Mouse (Mus musculus) Patski (cell line): ENCODE data around the gene Snx17. TPM values are rescaled to one million over a fixed set of nuclear protein-coding genes. Genes with fewer than 3 reads are reported as not detected.

ENCODE experiments used
- ATAC-seq: fragments of 100-300 bp; one replicate; pipeline ENCODE4 v1.8.0; 2021
- CTCF ChIA-PET: fragments of 350-600 bp; sonication (Branson Sonifier 250); formaldehyde crosslinking; loops from one replicate; lab custom pipeline; 2022; ENCODE audit warnings: inconsistent platforms; lab: Charles Lee
- POLR2A ChIA-PET: fragments of 350-600 bp; sonication (Branson Sonifier 250); formaldehyde crosslinking; loops from one replicate; lab custom pipeline; 2022; ENCODE audit warnings: antibody characterized with exemption, inconsistent platforms; lab: Charles Lee
- DNase-seq: peaks from one replicate; pipeline ENCODE4 v3.0.0-alpha.2; 2011; ENCODE audit warnings: low read depth, low spot score
- H3K27me3 ChIP-seq: fragments of 371-371 bp; one replicate; pipeline ENCODE4 v1.5.1; 2021
- CTCF ChIP-seq: fragments of 100-300 bp; IDR thresholded peaks from one replicate; pipeline ENCODE4 v1.5.1; 2021
- in situ Hi-C: fragments of 300-500 bp; cut with MboI; formaldehyde crosslinking; loops from 3 replicates; pipeline ENCODE4 v1.11.1; 2018; ENCODE audit warnings: low pct_unique_long_range_greater_than_20kb, mixed read lengths
- polyA plus RNA-seq: library from polyadenylated mRNA; unstranded; gene quantifications from one replicate; pipeline ENCODE4 v1.2.3, GENCODE M21; 2021

The Snx17 gene
- polyA plus RNA-seq, 1 experiment from 2014 or later, result 163 TPM

DNA sequence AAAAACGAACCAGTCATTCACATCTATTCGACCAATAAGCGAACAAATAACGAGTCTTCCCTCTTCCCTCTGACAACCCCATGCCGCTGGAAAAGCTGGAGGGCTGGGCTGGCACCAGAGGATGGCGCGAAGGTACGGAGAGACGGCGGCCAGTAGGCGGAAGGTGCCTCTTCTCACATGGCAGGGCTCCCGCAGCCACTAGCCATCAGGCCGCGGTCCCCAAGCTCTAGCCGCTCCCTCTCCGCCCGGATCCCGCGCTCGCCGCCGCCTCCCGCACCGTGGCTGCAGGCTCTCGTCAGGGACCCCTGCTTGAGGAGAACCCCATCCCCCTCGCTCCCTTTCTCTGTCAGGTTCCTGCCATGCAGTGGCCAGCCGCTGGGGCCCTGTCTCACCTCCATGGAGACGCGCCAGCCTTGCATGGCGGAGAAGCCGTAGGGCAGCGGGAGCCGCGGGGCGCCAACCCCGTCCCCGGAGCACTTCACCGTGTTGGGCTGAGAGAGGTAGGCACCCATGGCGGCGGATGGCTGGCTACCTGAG is 27.0 kb downstream of the Snx17 start:
- no peaks in the 10 kb centered on the region for H3K27me3 ChIP-seq
- no peak for DNase-seq
- peak; percentile 65 for TF ChIP-seq CTCF
- in situ Hi-C loops, result loop anchor here (10.0 kb wide), 1 partner anchor 105 kb away; no protein-coding TSS in a partner anchor
- ChIA-PET POLR2A (no interaction called here), CTCF (interaction anchor here (1.1 kb wide), 1 partner anchor 22 kb away, joined by 3 read pairs; no protein-coding TSS in a partner anchor)
- ATAC-seq, result peak; percentile 74

DNA sequence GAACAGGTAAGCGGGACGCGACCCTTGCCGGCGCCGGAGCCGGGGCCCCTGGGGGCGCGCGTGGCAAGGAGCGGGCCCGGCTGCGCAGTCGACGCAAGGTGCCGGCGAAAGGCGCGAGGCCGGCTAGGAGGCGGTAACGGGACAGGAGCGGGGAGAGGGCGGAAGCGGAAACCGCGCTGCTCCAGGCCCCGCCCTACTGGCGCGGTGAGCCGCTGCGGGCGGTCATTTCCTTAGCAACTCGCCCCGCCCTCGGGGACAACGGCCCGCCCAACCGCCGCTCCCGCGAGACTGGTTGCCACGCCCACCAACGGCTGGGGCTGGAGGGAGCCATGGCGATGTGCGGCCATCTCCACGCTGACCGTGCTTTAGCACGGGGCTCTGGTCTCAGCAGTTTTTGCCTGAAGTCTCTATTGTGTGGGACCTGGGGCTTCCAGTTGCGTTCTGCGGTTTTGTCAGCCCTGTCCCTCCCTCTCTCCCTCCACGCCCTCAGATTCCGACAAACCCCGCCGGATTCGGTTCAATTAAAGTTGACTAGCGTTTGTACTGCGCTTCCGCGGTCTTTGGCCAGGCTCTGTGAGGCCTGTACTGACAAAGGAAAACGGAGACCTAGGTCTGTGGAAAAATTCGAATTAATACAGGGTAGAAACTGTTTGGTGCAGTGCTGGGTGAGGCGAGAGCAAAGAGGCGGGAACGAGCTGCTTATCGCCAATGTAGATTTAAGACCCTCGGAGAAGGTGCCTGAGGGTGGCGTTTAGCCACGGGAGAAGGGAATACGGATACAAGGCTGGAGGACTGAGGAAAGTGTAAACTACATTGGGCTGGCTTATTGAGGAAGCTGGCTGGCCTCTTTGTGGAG is 27.6 kb downstream of the Snx17 start, which contains the start of gene Ppm1g:
Gene Ppm1g (minus strand): TSS at position 240 of the 856 bp plus-strand sequence.
- ATAC-seq (peak; percentile 96), DNase-seq (peak; percentile 75)
- in situ Hi-C loops, result no loop called here
- H3K27me3 ChIP-seq, result no peaks in the 10 kb centered on the region
- TF ChIP-seq CTCF, result no peak
- ChIA-PET POLR2A (interaction anchor here (0.7 to 1.6 kb wide), 4 partner anchors 18 to 29 kb away, joined by 3 to 6 read pairs (median 6); partner anchors contain the start of genes Eif2b4, Gm9970, Nrbp1 and Snx17), CTCF (interaction anchor here (0.6 to 1.2 kb wide), 4 partner anchors 18 to 108 kb away, joined by 3 to 4 read pairs (median 3); no protein-coding TSS in a partner anchor)

DNA sequence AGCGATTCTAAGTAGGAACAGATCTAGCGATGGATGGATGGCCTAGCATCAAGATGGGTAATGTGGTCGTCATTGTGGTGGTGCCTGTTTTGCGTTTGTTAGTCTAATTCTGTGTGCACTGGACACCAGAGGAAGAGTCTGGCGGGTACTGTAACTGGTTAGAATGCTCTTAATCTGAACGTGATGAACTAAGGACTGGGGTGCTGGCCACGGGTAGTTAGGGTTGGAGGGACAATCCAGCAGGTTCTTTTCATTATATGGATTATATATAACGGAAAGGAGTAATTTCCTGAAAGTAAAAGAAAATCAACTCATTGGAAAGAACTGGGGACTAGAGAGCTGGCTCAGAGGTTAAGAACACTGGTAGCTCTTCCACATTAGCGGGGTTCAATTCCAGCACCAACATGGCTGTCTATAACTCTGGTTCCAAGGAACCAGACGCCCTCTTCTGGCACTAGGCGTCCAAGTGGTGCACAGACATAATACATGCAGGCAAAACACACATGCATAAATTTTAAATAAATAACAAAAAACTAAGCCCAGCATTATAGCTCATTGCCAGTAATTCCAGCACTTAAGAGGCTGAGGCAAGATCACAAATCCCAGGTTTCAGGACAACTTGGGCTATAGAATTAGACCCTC is 28.4 kb downstream of the Snx17 start:
- CTCF ChIA-PET, result interaction anchor here (0.6 to 1.3 kb wide), 5 partner anchors 17 to 107 kb away, joined by 3 to 4 read pairs (median 3); no protein-coding TSS in a partner anchor
- POLR2A ChIA-PET, result interaction anchor here (0.7 to 1.6 kb wide), 4 partner anchors 17 to 29 kb away, joined by 3 to 6 read pairs (median 6); partner anchors contain the start of genes Eif2b4, Gm9970, Nrbp1 and Snx17
- in situ Hi-C loops, result no loop called here
- H3K27me3 ChIP-seq, result no peaks in the 10 kb centered on the region
- peak; percentile 73 for TF ChIP-seq CTCF
- no peak for DNase-seq
- no peak for ATAC-seq

DNA sequence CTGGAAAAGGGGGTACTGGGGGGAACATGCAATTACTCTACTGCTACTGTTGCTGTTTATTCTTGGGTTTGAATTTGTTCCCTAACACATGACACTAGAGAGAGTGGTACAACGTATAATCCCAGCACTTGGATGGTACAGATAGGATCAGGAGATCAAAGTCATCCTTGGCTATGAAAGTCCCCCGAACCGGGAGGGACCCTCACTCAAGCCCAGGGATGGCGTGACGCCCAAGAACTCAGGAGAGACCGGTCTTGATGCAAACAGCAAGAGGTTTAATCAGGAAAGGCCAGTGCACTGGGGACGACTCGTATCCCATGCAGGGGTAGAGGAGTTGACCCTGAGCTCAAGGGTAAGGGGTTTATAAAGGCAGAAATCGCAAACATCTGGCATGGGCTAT is 29.7 kb downstream of the Snx17 start:
- POLR2A ChIA-PET, result no interaction called here
- in situ Hi-C loops, result no loop called here
- ATAC-seq, result no peak

DNA sequence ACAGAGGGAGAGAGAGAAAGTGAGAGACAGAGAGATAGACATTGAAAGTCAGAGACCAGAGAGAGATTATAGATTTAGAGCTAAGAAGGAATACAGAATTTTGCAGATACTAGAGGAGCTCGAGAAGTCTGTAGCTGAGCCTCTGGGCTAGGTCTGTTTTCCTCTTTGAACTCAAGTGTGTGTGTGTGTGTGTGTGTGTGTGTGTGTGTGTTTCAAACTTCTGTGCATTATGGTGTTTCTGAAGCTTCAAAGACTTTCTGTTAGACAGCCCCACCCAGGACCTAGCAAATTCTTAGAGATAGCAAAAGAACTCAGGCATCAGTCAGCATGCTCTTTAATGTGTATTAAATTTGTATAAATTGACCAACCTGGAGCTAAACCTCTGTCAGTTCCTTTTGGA is 33.6 kb downstream of the Snx17 start:
- ATAC-seq (no peak), DNase-seq (no peak)
- no peaks in the 10 kb centered on the region for H3K27me3 ChIP-seq
- in situ Hi-C loops, result no loop called here
- POLR2A ChIA-PET, result no interaction called here
- CTCF ChIA-PET, result interaction anchor here (0.6 kb wide), 1 partner anchor 1230 kb away, joined by 3 read pairs; no protein-coding TSS in a partner anchor
- no peak for TF ChIP-seq CTCF

More for the DNA sequence above, 29.7 kb downstream of the Snx17 start:
- CTCF ChIA-PET, result interaction anchor here (1.3 to 1.6 kb wide), 2 partner anchors 16 to 65 kb away, joined by 3 to 4 read pairs; no protein-coding TSS in a partner anchor
- H3K27me3 ChIP-seq, result no peaks in the 10 kb centered on the region
- TF ChIP-seq CTCF, result no peak
- DNase-seq, result no peak

DNA sequence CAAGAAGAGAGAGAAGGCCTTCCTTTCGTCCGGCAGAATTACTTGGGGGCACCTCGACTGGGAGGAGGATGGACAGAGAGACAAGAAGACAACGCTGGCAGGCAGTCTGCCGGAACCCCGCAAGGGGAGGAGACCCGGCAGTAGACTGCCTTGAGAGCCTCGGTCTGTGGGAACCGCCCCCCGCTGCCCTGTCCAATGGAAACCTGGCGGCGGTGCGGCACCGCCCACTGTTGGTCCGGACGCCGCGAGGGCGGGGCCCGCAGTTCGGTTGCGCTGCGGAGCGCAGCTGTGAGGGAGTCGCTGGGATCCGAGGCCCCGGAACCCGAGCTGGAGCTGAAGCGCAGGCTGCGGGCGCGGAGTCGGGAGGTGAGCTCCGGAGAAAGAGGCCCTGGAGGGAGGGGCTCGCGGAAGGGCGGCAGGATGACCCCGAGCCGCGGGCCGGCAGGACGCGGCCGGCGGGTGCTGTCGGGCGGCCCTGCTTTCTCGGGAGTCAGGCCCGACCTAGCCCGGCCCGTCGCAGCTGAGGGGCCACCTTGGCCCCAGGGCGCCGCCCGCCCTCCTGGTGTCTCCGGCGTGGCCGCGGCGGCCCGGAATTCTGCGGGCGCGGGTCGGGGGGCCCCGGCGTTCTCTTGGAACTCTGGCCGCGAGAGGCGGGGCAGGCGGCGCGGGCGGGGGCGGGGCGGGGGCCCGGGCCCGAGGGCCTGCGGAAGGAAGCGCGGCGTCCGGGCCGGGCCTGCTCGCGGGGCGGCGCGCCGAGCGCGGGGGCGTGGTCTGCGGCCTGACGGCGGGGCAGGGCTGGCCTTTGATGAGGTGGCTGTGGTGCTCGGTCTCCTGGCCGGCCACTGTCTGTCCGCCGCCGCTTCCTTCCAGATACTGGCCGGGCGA is 47.9 kb downstream of the Snx17 start, which contains the start of the genes Nrbp1 and Gm9970:
Gene Nrbp1 (plus strand): TSS at position 228 of the 885 bp plus-strand sequence.
Gene Gm9970 (minus strand): TSS at position 596 of the 885 bp plus-strand sequence.
- DNase-seq (peak; percentile 75), ATAC-seq (peak; percentile 98)
- no peak for TF ChIP-seq CTCF
- H3K27me3 ChIP-seq, result no peaks in the 10 kb centered on the region
- in situ Hi-C loops, result no loop called here
- ChIA-PET POLR2A (interaction anchor here (0.9 to 1.8 kb wide), 4 partner anchors 11 to 40 kb away, joined by 4 to 6 read pairs (median 5); partner anchors contain the start of genes Ppm1g and Zfp513), CTCF (no interaction called here)

DNA sequence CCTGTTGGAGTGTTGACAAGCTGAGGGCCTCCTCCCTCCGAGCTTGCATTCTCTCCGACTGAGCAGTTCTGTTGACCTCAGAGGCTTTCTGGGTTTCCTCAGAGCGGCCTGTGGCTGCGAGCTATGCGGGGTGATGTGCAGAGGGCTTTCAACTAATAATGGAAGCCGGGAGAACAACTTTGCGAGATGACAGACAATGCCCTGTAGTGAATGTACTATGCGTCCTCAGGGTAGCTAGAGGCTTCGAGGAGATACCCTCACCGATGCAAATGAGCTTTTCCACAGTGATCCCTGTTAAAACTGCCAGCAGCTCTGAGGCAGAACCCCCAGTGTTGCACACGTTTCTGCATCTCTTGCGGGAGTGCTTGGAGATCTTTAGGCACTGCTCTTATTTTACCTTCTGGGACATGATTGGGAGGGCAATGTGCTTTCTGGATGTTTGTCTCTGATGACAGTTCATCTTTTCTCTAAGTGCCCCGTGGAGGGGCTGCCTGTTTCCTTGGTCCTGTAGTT is 48.6 kb downstream of the Snx17 start:
- ATAC-seq (no peak), DNase-seq (no peak)
- in situ Hi-C loops, result no loop called here
- H3K27me3 ChIP-seq, result no peaks in the 10 kb centered on the region
- ChIA-PET POLR2A (interaction anchor here (0.9 to 1.8 kb wide), 4 partner anchors 12 to 41 kb away, joined by 4 to 6 read pairs (median 5); partner anchors contain the start of genes Ppm1g and Zfp513), CTCF (interaction anchor here (0.9 to 1.3 kb wide), 3 partner anchors 16 to 87 kb away, joined by 3 to 4 read pairs (median 3); no protein-coding TSS in a partner anchor)
- TF ChIP-seq CTCF, result no peak

DNA sequence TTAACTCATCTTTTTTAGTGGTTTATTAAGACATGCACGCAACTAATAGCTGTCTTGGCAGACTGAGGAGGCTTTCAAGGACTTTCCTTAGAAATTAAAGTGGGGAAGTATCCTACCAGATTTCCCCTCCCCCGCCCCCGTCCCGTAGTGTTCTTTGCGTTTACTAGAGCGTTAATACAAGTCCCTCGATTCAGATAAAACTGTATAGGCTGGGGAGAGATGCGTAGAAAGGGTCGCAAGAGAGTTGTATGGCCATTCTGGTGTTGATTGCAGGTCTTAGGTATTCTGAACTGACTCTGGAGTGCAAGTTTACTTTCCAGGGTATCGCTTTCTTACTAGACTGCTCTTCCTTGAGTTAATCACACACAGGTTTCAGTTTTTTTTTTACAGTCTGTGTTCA is 49.2 kb downstream of the Snx17 start:
- no peaks in the 10 kb centered on the region for H3K27me3 ChIP-seq
- ATAC-seq (no peak), DNase-seq (no peak)
- no peak for TF ChIP-seq CTCF
- CTCF ChIA-PET, result interaction anchor here (0.9 to 1.3 kb wide), 3 partner anchors 15 to 87 kb away, joined by 3 to 4 read pairs (median 3); no protein-coding TSS in a partner anchor
- POLR2A ChIA-PET, result interaction anchor here (0.7 to 1.8 kb wide), 5 partner anchors 26 to 287 kb away, joined by 3 to 7 read pairs (median 5); partner anchors contain the start of gene Zfp513
- in situ Hi-C loops, result no loop called here

Other genes starting within 250 kb of the Snx17 start
- gene Cgref1, start 247.6 kb upstream of the Snx17 start, polyA plus RNA-seq, result 0.23 TPM
- 226 TPM for gene Preb, start 232.9 kb upstream of the Snx17 start, polyA plus RNA-seq
- not detected for gene Tcf23, start 224.6 kb upstream of the Snx17 start, polyA plus RNA-seq
- gene Atraid, start 144.9 kb upstream of the Snx17 start, polyA plus RNA-seq, result 118 TPM
- gene Slc5a6, start 144.3 kb upstream of the Snx17 start, polyA plus RNA-seq, result 13.2 TPM
- gene Cad, start 138.4 kb upstream of the Snx17 start, polyA plus RNA-seq, result 39.8 TPM
- not detected for gene Dnajc5g, start 86.9 kb upstream of the Snx17 start, polyA plus RNA-seq
- gene Slc30a3, start 85.0 kb upstream of the Snx17 start, polyA plus RNA-seq, result 0.06 TPM
- gene Trim54, start 76.5 kb upstream of the Snx17 start, polyA plus RNA-seq, result not detected
- not detected for gene Ucn, start 54.4 kb upstream of the Snx17 start, polyA plus RNA-seq
- gene Mpv17, start 39.0 kb upstream of the Snx17 start, polyA plus RNA-seq, result 162 TPM
- 3.9 TPM for gene Gm29609, start 13.3 kb upstream of the Snx17 start, polyA plus RNA-seq
- gene Gtf3c2, start 13.1 kb upstream of the Snx17 start, polyA plus RNA-seq, result 63.0 TPM
- gene Eif2b4, start 203 bp downstream of the Snx17 start, polyA plus RNA-seq, result 78.1 TPM
- 44.0 TPM for gene Zfp513, start 9.1 kb downstream of the Snx17 start, polyA plus RNA-seq
- 194 TPM for gene Ppm1g, start 27.5 kb downstream of the Snx17 start, polyA plus RNA-seq
- gene Nrbp1, start 47.6 kb downstream of the Snx17 start, polyA plus RNA-seq, result 133 TPM
- 0.73 TPM for gene Gm9970, start 48.0 kb downstream of the Snx17 start, polyA plus RNA-seq
- 8.6 TPM for gene Krtcap3, start 58.5 kb downstream of the Snx17 start, polyA plus RNA-seq
- gene Ift172, start 97.9 kb downstream of the Snx17 start, polyA plus RNA-seq, result 57.9 TPM
- gene Fndc4, start 102.9 kb downstream of the Snx17 start, polyA plus RNA-seq, result 107 TPM
- 5.9 TPM for gene Gckr, start 104.2 kb downstream of the Snx17 start, polyA plus RNA-seq